Comparison of ENCODE assay signal across 8 mouse cellular contexts in the genomic region with DNA sequence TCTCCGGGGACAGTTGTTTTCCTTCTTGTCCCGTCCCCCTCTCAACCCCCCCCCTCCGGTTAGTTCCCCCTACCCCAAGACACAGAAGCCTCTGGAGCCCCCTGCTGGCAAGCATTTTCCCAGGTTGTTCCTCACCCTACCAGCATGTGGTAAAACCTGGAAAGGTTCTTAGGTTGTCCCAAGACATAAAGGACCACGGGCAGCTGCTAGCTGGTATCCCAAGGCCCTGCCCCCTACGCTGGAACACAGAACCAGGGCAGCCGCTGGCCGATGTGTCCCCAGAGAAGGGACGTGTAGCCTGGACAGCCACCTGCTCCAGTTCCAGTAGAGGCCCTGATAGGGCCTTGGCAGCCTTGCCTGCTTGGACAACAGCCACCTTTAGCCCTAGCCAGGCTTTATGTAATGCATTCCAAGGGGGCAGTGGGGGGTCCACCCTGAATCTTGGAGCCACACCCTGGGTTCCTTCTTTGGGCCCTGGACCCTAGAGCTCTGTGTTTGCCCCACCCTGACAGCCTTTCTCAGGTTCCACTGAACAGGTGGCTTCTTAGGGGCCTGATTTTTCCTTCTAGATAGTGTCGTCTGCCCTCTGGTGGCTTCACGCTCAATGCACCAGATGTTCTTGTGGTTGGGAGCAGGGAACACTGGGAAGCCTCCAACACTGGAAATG. TPM values are rescaled to one million over a fixed set of nuclear protein-coding genes. Genes with fewer than 3 reads are reported as not detected.
A peak's percentile ranks its signal among the peaks of the same experiment; 100 is the strongest.
DNase-seq lines count a peak whose midpoint lies in the region; ATAC-seq and TF ChIP-seq lines count a peak whose summit lies in the region.

No protein-coding gene starts in this region.

- peaks cover 26% of the 10 kb centered on the region for H3K36me3 ChIP-seq in spleen, adult 2 months (ENCODE audit: control insufficient read depth, insufficient read depth, low read length)
- peaks cover 39% of the 10 kb centered on the region for H3K36me3 ChIP-seq in forebrain, embryonic 15.5 days
- peaks cover 11% of the 10 kb centered on the region for H3K36me3 ChIP-seq in hindbrain, embryonic 11.5 days (ENCODE audit: control insufficient read depth, insufficient read depth, low read length)
- H3K36me3 ChIP-seq in limb, embryonic 14.5 days (ENCODE audit: control insufficient read depth, insufficient read depth, low read length) = peaks cover 41% of the 10 kb centered on the region
- peaks cover 8% of the 10 kb centered on the region; the same call in 1 of the 2 replicates for H3K36me3 ChIP-seq in midbrain, embryonic 15.5 days (replicated peaks)

- H3K4me3 ChIP-seq in spleen, adult 2 months (ENCODE audit: extremely low read depth, insufficient read depth, insufficient read length) = peak overlapping the region; percentile 66
- H3K4me3 ChIP-seq in forebrain, embryonic 15.5 days = peak overlapping the region; percentile 87
- peak overlapping the region; percentile 85 for H3K4me3 ChIP-seq in hindbrain, embryonic 11.5 days (ENCODE audit: low read depth, low read length)
- peak overlapping the region; percentile 78 for H3K4me3 ChIP-seq in limb, embryonic 14.5 days (replicated peaks; ENCODE audit: low read length)
- peak overlapping the region; percentile 69 for H3K4me3 ChIP-seq in midbrain, embryonic 15.5 days

- WGBS in spleen, adult 2 months = 3% methylated on average over 10 of the region's 10 CpGs
- WGBS in forebrain, embryonic 15.5 days = 3% methylated on average over 10 of the region's 10 CpGs
- 2% methylated on average over 10 of the region's 10 CpGs for WGBS in hindbrain, embryonic 11.5 days
- WGBS in limb, embryonic 14.5 days = 4% methylated on average over 9 of the region's 10 CpGs
- WGBS in midbrain, embryonic 15.5 days = 5% methylated on average over 10 of the region's 10 CpGs

- H3K27ac ChIP-seq in spleen, adult 2 months (ENCODE audit: insufficient read depth, low read length) = no peak overlapping the region
- peak overlapping the region; percentile 95 for H3K27ac ChIP-seq in forebrain, embryonic 15.5 days (replicated peaks)
- H3K27ac ChIP-seq in hindbrain, embryonic 11.5 days (ENCODE audit: low read depth, low read length) = peak overlapping the region; percentile 30; the same call in 1 of the 2 replicates
- H3K27ac ChIP-seq in limb, embryonic 14.5 days (replicated peaks; ENCODE audit: low read depth, low read length) = peak overlapping the region; percentile 43
- H3K27ac ChIP-seq in midbrain, embryonic 15.5 days = no peak overlapping the region; the same call in 1 of the 2 replicates

- H3K9me3 ChIP-seq in forebrain, embryonic 15.5 days = no peaks in the 10 kb centered on the region
- no peaks in the 10 kb centered on the region for H3K9me3 ChIP-seq in hindbrain, embryonic 11.5 days (ENCODE audit: control insufficient read depth, low read length)
- H3K9me3 ChIP-seq in limb, embryonic 14.5 days (ENCODE audit: control insufficient read depth, low read length) = no peaks in the 10 kb centered on the region
- no peaks in the 10 kb centered on the region for H3K9me3 ChIP-seq in midbrain, embryonic 15.5 days

- ATAC-seq in forebrain, embryonic 15.5 days (replicated peaks) = no peak
- no peak for ATAC-seq in hindbrain, embryonic 11.5 days (ENCODE audit: low FRiP score)
- ATAC-seq in limb, embryonic 14.5 days (ENCODE audit: low FRiP score, low read depth) = no peak
- ATAC-seq in midbrain, embryonic 15.5 days (replicated peaks) = no peak

- TF ChIP-seq CTCF in spleen, adult 2 months (IDR thresholded peaks at IDR 0.05; ENCODE audit: extremely low read depth, insufficient read depth, insufficient read length, insufficient replicate concordance) = peak; percentile 11; the same call in 1 of the 2 replicates

- H3K4me2 ChIP-seq in forebrain, embryonic 15.5 days (replicated peaks) = peak overlapping the region; percentile 96
- H3K4me2 ChIP-seq in hindbrain, embryonic 11.5 days (replicated peaks; ENCODE audit: low read depth, low read length) = peak overlapping the region; percentile 54
- H3K4me2 ChIP-seq in limb, embryonic 14.5 days (replicated peaks; ENCODE audit: low read depth, low read length, severe bottlenecking) = peak overlapping the region; percentile 91
- peak overlapping the region; percentile 91 for H3K4me2 ChIP-seq in midbrain, embryonic 15.5 days

- TF ChIP-seq POLR2A in spleen, adult 2 months (IDR thresholded peaks at IDR 0.05; ENCODE audit: low read depth, low read length) = no peak
- TF ChIP-seq POLR2A in limb, embryonic 14.5 days (IDR thresholded peaks at IDR 0.05; ENCODE audit: borderline replicate concordance, extremely low read depth, insufficient read depth, insufficient read length) = no peak

- peak overlapping the region; percentile 71 for H3K9ac ChIP-seq in forebrain, embryonic 15.5 days (replicated peaks)
- H3K9ac ChIP-seq in hindbrain, embryonic 11.5 days (ENCODE audit: low read depth, low read length) = peak overlapping the region; percentile 83
- peak overlapping the region; percentile 82 for H3K9ac ChIP-seq in limb, embryonic 14.5 days (ENCODE audit: low read depth, low read length, severe bottlenecking)
- H3K9ac ChIP-seq in midbrain, embryonic 15.5 days = peak overlapping the region; percentile 60

- DNase-seq in spleen, adult 2 months (ENCODE audit: low read depth in 1 of 2, low spot score in 2 of 2) = peak in 1 of 2 experiments; percentile 45
- no peak for DNase-seq in spleen, adult 12 weeks (ENCODE audit: low spot score)
- peak; percentile 61 for DNase-seq in c-Kit-positive CD71-positive TER-119-positive erythroid progenitor cells, embryonic 14.5 days (ENCODE audit: low spot score)
- DNase-seq in hindbrain, embryonic 11.5 days (ENCODE audit: low spot score) = peak; percentile 65
- DNase-seq in limb, embryonic 14.5 days (ENCODE audit: low spot score) = peak; percentile 68
- peak; percentile 89 for DNase-seq in thymus, postnatal 4 days

- peaks cover 15% of the 10 kb centered on the region; the same call in 1 of the 2 replicates for H3K4me1 ChIP-seq in spleen, adult 2 months (ENCODE audit: control insufficient read depth, insufficient read depth, insufficient read length)
- peaks cover 25% of the 10 kb centered on the region for H3K4me1 ChIP-seq in forebrain, embryonic 15.5 days
- H3K4me1 ChIP-seq in hindbrain, embryonic 11.5 days (replicated peaks; ENCODE audit: control insufficient read depth, insufficient read depth, low read length) = peaks cover 10% of the 10 kb centered on the region
- H3K4me1 ChIP-seq in limb, embryonic 14.5 days (ENCODE audit: control insufficient read depth, insufficient read depth, low read length) = peaks cover 16% of the 10 kb centered on the region
- peaks cover 26% of the 10 kb centered on the region for H3K4me1 ChIP-seq in midbrain, embryonic 15.5 days

- no peaks in the 10 kb centered on the region for H3K27me3 ChIP-seq in spleen, adult 2 months (ENCODE audit: control insufficient read depth, insufficient read depth, low read length)
- H3K27me3 ChIP-seq in forebrain, embryonic 15.5 days = no peaks in the 10 kb centered on the region
- no peaks in the 10 kb centered on the region for H3K27me3 ChIP-seq in hindbrain, embryonic 11.5 days (ENCODE audit: control insufficient read depth, insufficient read depth, low read length)
- H3K27me3 ChIP-seq in limb, embryonic 14.5 days (ENCODE audit: control insufficient read depth, insufficient read depth, low read length) = no peaks in the 10 kb centered on the region
- H3K27me3 ChIP-seq in midbrain, embryonic 15.5 days (replicated peaks) = no peaks in the 10 kb centered on the region

RNA-seq across cellular contexts. Expression of a gene that starts 1.1 kb away (rescaled TPM):
- 119 and 143 TPM in 2 replicates for polyA plus RNA-seq in spleen, adult 2 months (2012; rRNA removed)
- polyA plus RNA-seq in forebrain, embryonic 15.5 days (2015; fragmentation: Nextera tagmentation; extraction: Ambion mirVana) = 75.7 and 81.2 TPM in 2 replicates
- 153 and 159 TPM in 2 replicates for polyA plus RNA-seq in hindbrain, embryonic 11.5 days (2014; fragmentation: Nextera tagmentation; extraction: Ambion mirVana)
- 138 and 156 TPM in 2 replicates for polyA plus RNA-seq in limb, embryonic 14.5 days (2012; rRNA removed)
- 106 and 110 TPM in 2 replicates for polyA plus RNA-seq in limb, embryonic 14.5 days (2014; fragmentation: Nextera tagmentation; extraction: Ambion mirVana)
- polyA plus RNA-seq in midbrain, embryonic 15.5 days (2015; fragmentation: Nextera tagmentation; extraction: Ambion mirVana) = 88.8 and 91.6 TPM in 2 replicates

RNA-seq across cellular contexts. Expression of a gene that starts 5.8 kb away (rescaled TPM):
- polyA plus RNA-seq in spleen, adult 2 months (2012; rRNA removed) = 1.7 and 1.8 TPM in 2 replicates
- 2.0 and 2.3 TPM in 2 replicates for polyA plus RNA-seq in forebrain, embryonic 15.5 days (2015; fragmentation: Nextera tagmentation; extraction: Ambion mirVana)
- 0.42 and 0.73 TPM in 2 replicates for polyA plus RNA-seq in hindbrain, embryonic 11.5 days (2014; fragmentation: Nextera tagmentation; extraction: Ambion mirVana)
- 1.1 and 1.4 TPM in 2 replicates for polyA plus RNA-seq in limb, embryonic 14.5 days (2012; rRNA removed)
- polyA plus RNA-seq in limb, embryonic 14.5 days (2014; fragmentation: Nextera tagmentation; extraction: Ambion mirVana) = 0.66 and 0.82 TPM in 2 replicates
- 1.7 and 2.2 TPM in 2 replicates for polyA plus RNA-seq in midbrain, embryonic 15.5 days (2015; fragmentation: Nextera tagmentation; extraction: Ambion mirVana)

RNA-seq across cellular contexts. Expression of a gene that starts 13.9 kb away (rescaled TPM):
- polyA plus RNA-seq in spleen, adult 2 months (2012; rRNA removed) = 47.9 and 77.7 TPM in 2 replicates
- 80.0 and 83.6 TPM in 2 replicates for polyA plus RNA-seq in forebrain, embryonic 15.5 days (2015; fragmentation: Nextera tagmentation; extraction: Ambion mirVana)
- polyA plus RNA-seq in hindbrain, embryonic 11.5 days (2014; fragmentation: Nextera tagmentation; extraction: Ambion mirVana) = 69.6 and 70.8 TPM in 2 replicates
- 44.6 and 57.4 TPM in 2 replicates for polyA plus RNA-seq in limb, embryonic 14.5 days (2012; rRNA removed)
- polyA plus RNA-seq in limb, embryonic 14.5 days (2014; fragmentation: Nextera tagmentation; extraction: Ambion mirVana) = 66.0 and 67.0 TPM in 2 replicates
- polyA plus RNA-seq in midbrain, embryonic 15.5 days (2015; fragmentation: Nextera tagmentation; extraction: Ambion mirVana) = 99.8 and 105 TPM in 2 replicates

RNA-seq across cellular contexts. Expression of a gene that starts 18.7 kb away (rescaled TPM):
- polyA plus RNA-seq in spleen, adult 2 months (2012; rRNA removed) = 22.0 and 33.9 TPM in 2 replicates
- 0.95 and 1.3 TPM in 2 replicates for polyA plus RNA-seq in forebrain, embryonic 15.5 days (2015; fragmentation: Nextera tagmentation; extraction: Ambion mirVana)
- polyA plus RNA-seq in hindbrain, embryonic 11.5 days (2014; fragmentation: Nextera tagmentation; extraction: Ambion mirVana) = 1.1 and 1.6 TPM in 2 replicates
- polyA plus RNA-seq in limb, embryonic 14.5 days (2012; rRNA removed) = 5.0 and 8.4 TPM in 2 replicates
- 8.2 and 11.5 TPM in 2 replicates for polyA plus RNA-seq in limb, embryonic 14.5 days (2014; fragmentation: Nextera tagmentation; extraction: Ambion mirVana)
- 0.79 and 1.1 TPM in 2 replicates for polyA plus RNA-seq in midbrain, embryonic 15.5 days (2015; fragmentation: Nextera tagmentation; extraction: Ambion mirVana)

RNA-seq across cellular contexts. Expression of a gene that starts 21.2 kb away (rescaled TPM):
- polyA plus RNA-seq in spleen, adult 2 months (2012; rRNA removed) = 208 and 255 TPM in 2 replicates
- 689 and 728 TPM in 2 replicates for polyA plus RNA-seq in forebrain, embryonic 15.5 days (2015; fragmentation: Nextera tagmentation; extraction: Ambion mirVana)
- 595 and 605 TPM in 2 replicates for polyA plus RNA-seq in hindbrain, embryonic 11.5 days (2014; fragmentation: Nextera tagmentation; extraction: Ambion mirVana)
- polyA plus RNA-seq in limb, embryonic 14.5 days (2012; rRNA removed) = 763 and 866 TPM in 2 replicates
- polyA plus RNA-seq in limb, embryonic 14.5 days (2014; fragmentation: Nextera tagmentation; extraction: Ambion mirVana) = 805 and 825 TPM in 2 replicates
- polyA plus RNA-seq in midbrain, embryonic 15.5 days (2015; fragmentation: Nextera tagmentation; extraction: Ambion mirVana) = 819 and 876 TPM in 2 replicates

Comparison
In these comparisons a context has a peak if more than half of its experiments do, and no peak if none do; other contexts are left out.
1. H3K27ac ChIP-seq: peak in forebrain, embryonic 15.5 days (single experiment), hindbrain, embryonic 11.5 days (single experiment) and limb, embryonic 14.5 days (single experiment); none in spleen, adult 2 months (single experiment) and midbrain, embryonic 15.5 days (single experiment).
2. Peak in every context shown above with its lines, with median percentiles within 50 percentile points of each other: H3K4me3 ChIP-seq, H3K4me2 ChIP-seq and H3K9ac ChIP-seq.